Mouse (Mus musculus) myocyte (in vitro differentiated cells): ENCODE measurements around the gene Lcmt1.

Experiments
- CEBPB ChIP-seq: IDR thresholded peaks from 2 replicates; pipeline ENCODE4 v1.6.1; 2011; ENCODE audit warnings: mild to moderate bottlenecking, moderate library complexity; ENCODE audit not compliant: poor library complexity, insufficient read depth, severe bottlenecking
- E2F4 ChIP-seq: IDR thresholded peaks from one replicate; pipeline ENCODE4 v1.6.1; 2011; ENCODE audit warnings: mild to moderate bottlenecking, control low read depth, moderate library complexity; ENCODE audit not compliant: insufficient read depth
- MAX ChIP-seq: IDR thresholded peaks from one replicate; pipeline ENCODE4 v1.6.1; 2011; ENCODE audit warnings: low read depth, mild to moderate bottlenecking, control low read depth
- MYOD1 ChIP-seq, 3 experiments: IDR thresholded peaks; one replicate each; pipeline ENCODE4 v1.6.1; 2011; ENCODE audit warnings: control low read depth in 2 of 3, low read depth in 2 of 3, mild to moderate bottlenecking in 2 of 3, moderate library complexity in 1 of 3; ENCODE audit not compliant: insufficient read length in 2 of 3, control insufficient read depth in 1 of 3
- MYOG ChIP-seq, 3 experiments: IDR thresholded peaks; one replicate each; pipeline ENCODE4 v1.6.1; 2011; ENCODE audit warnings: control low read depth in 2 of 3, low read depth in 2 of 3, mild to moderate bottlenecking in 2 of 3; ENCODE audit not compliant: insufficient read length in 2 of 3, control insufficient read depth in 1 of 3, insufficient read depth in 1 of 3
- POLR2A ChIP-seq: IDR thresholded peaks from one replicate; pipeline ENCODE4 v1.6.1; 2011; ENCODE audit warnings: low read depth, mild to moderate bottlenecking, control low read depth, moderate library complexity; ENCODE audit not compliant: insufficient read length
- POLR2AphosphoS2 ChIP-seq: IDR thresholded peaks from one replicate; pipeline ENCODE4 v1.6.1; 2011; ENCODE audit warnings: low read depth, control low read depth; ENCODE audit not compliant: insufficient read length
- SRF ChIP-seq: IDR thresholded peaks from one replicate; pipeline ENCODE4 v1.6.1; 2011; ENCODE audit warnings: low read depth; ENCODE audit not compliant: control insufficient read depth, insufficient read length
- TCF12 ChIP-seq: IDR thresholded peaks from one replicate; pipeline ENCODE4 v1.6.1; 2011; ENCODE audit warnings: mild to moderate bottlenecking, control low read depth; ENCODE audit not compliant: poor library complexity, insufficient read depth, severe bottlenecking
- TCF3 ChIP-seq: IDR thresholded peaks from one replicate; pipeline ENCODE4 v1.6.1; 2011; ENCODE audit warnings: low read depth, control low read depth; ENCODE audit not compliant: insufficient read length
- USF1 ChIP-seq: IDR thresholded peaks from one replicate; pipeline ENCODE4 v1.6.1; 2011; ENCODE audit warnings: low read depth, mild to moderate bottlenecking, control low read depth, moderate library complexity

GRCm38 (mm10) chr7:123363971-123364370, 5.6 kb upstream of the Lcmt1 start:
- TF ChIP-seq POLR2A (no peak), CEBPB (no peak), USF1 (no peak), TCF12 (no peak), E2F4 (no peak), MYOG (IDR thresholded peaks at IDR 0.05; ENCODE audit: control insufficient read depth in 1 of 3, insufficient read depth in 1 of 3, insufficient read length in 2 of 3, low read depth in 2 of 3) (no peak), MAX (no peak), TCF3 (no peak), MYOD1 (IDR thresholded peaks at IDR 0.05; ENCODE audit: control insufficient read depth in 1 of 3, insufficient read length in 2 of 3, low read depth in 2 of 3) (no peak), POLR2AphosphoS2 (no peak), SRF (no peak)
